Mouse (Mus musculus): Measurements from ENCODE around the gene Mrpl21. TPM values are rescaled to one million over a fixed set of nuclear protein-coding genes. Genes with fewer than 3 reads are reported as not detected.

Mrpl21 gene
- polyA plus RNA-seq, 1 experiment from 2014 or later = 147 TPM

DNA sequence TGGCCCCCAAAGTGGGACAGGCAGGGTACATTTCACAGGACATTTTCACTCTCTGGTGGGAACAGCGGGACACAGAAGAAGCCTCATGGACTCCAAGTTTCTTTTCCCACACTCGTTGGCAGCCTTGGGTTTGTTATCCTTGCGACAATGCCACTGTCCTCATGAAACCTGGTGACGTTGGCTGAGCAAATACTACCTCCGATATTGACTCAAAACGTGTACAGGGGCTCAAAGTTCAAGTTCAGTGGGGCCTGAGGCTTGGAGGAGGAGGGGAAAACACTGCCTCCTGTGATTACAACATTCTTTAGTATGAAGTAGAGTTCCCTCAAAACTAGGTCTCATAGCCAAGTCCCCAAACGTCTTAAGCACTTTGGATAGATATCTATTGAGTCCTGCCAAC lies 37.4 kb downstream of the Mrpl21 start:
- no peak for ATAC-seq (replicated peaks; ENCODE audit: low FRiP score, low TSS enrichment, low read depth)
- no peak overlapping the region for H3K4me2 ChIP-seq (ENCODE audit: low read length)
- H3K27me3 ChIP-seq (replicated peaks; ENCODE audit: control insufficient read depth, insufficient read depth, low read length) = 0 out of 2 replicates have a peak, but pooled peaks cover 3% of the 10 kb centered on the region
- 68% methylated on average over 7 of the region's 7 CpGs for WGBS
- H3K4me1 ChIP-seq (replicated peaks; ENCODE audit: control insufficient read depth, insufficient read depth, low read length) = peaks cover 17% of the 10 kb centered on the region
- H3K36me3 ChIP-seq (ENCODE audit: control insufficient read depth, insufficient read depth, low read length) = no peaks in the 10 kb centered on the region
- no peaks in the 10 kb centered on the region for H3K9me3 ChIP-seq (ENCODE audit: control insufficient read depth, low read length)
- no peak overlapping the region for H3K9ac ChIP-seq (ENCODE audit: low read length)
- DNase-seq (ENCODE audit: low spot score) = no peak
- no peak overlapping the region for H3K27ac ChIP-seq (ENCODE audit: low read depth)
- no peak overlapping the region for H3K4me3 ChIP-seq (ENCODE audit: low read depth, low read length)

DNA sequence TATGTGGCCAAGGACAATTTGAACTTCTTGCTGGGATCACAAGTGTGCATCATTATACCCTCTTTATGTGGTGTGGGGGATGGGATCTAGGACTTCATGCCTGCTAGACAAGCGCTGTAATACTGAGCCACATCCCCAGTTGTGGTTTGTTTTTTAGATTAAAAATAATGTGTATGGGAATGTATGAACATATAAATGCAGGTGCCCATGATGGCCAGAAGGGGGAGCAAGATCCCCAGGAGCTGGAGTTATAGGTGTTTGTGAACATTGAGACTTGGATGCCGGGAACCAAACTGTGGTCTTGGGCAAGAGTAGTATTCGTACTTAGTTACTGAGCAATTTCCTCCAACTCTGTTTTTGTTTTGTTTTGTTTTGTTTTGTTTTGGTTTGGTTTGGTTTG lies 38.1 kb downstream of the Mrpl21 start:
- 80% methylated on average over 3 of the region's 3 CpGs for WGBS
- DNase-seq (ENCODE audit: low spot score) = no peak

DNA sequence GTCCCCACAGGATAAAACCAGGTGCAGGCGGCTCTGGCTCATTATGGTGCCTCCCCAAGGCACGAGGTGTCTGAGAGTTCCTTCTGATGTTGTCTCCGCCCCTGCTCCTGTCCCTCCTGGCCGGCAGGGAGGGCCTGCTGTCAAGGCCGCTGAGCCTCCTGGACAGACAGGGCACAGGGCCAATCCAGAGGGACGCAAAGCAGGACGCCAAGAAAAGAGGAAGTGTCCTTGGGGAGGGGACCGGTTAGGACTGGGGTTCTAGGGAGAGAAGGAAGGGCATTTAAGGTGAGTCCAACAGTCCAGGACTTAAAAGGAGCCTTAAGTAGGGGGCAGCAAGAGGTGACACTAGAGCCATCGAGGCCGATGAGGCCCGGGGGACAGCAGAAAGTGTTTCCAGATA lies 38.9 kb downstream of the Mrpl21 start:
- H3K4me2 ChIP-seq (ENCODE audit: low read length) = peak overlapping the region; percentile 100
- H3K27ac ChIP-seq (ENCODE audit: low read depth) = no peak overlapping the region
- peak overlapping the region; percentile 55; the same call in 1 of the 2 replicates for H3K4me3 ChIP-seq (ENCODE audit: low read depth, low read length)
- H3K4me1 ChIP-seq (replicated peaks; ENCODE audit: control insufficient read depth, insufficient read depth, low read length) = peaks cover 27% of the 10 kb centered on the region
- WGBS = 14% methylated on average over 11 of the region's 11 CpGs
- H3K36me3 ChIP-seq (ENCODE audit: control insufficient read depth, insufficient read depth, low read length) = no peaks in the 10 kb centered on the region
- 0 out of 2 replicates have a peak, but pooled peaks cover 3% of the 10 kb centered on the region for H3K27me3 ChIP-seq (replicated peaks; ENCODE audit: control insufficient read depth, insufficient read depth, low read length)
- ATAC-seq (replicated peaks; ENCODE audit: low FRiP score, low TSS enrichment, low read depth) = no peak
- peak; percentile 65 for DNase-seq (ENCODE audit: low spot score)
- no peak overlapping the region for H3K9ac ChIP-seq (ENCODE audit: low read length)
- no peaks in the 10 kb centered on the region for H3K9me3 ChIP-seq (ENCODE audit: control insufficient read depth, low read length)

More for the DNA sequence above, 38.1 kb downstream of the Mrpl21 start:
- ATAC-seq (replicated peaks; ENCODE audit: low FRiP score, low TSS enrichment, low read depth) = no peak
- Histone ChIP-seq H3K4me3 (ENCODE audit: low read depth, low read length) (no peak overlapping the region), H3K4me2 (ENCODE audit: low read length) (no peak overlapping the region), H3K4me1 (replicated peaks; ENCODE audit: control insufficient read depth, insufficient read depth, low read length) (peaks cover 19% of the 10 kb centered on the region), H3K27me3 (replicated peaks; ENCODE audit: control insufficient read depth, insufficient read depth, low read length) (0 out of 2 replicates have a peak, but pooled peaks cover 3% of the 10 kb centered on the region), H3K27ac (ENCODE audit: low read depth) (no peak overlapping the region), H3K9me3 (ENCODE audit: control insufficient read depth, low read length) (no peaks in the 10 kb centered on the region), H3K9ac (ENCODE audit: low read length) (no peak overlapping the region), H3K36me3 (ENCODE audit: control insufficient read depth, insufficient read depth, low read length) (no peaks in the 10 kb centered on the region)

DNA sequence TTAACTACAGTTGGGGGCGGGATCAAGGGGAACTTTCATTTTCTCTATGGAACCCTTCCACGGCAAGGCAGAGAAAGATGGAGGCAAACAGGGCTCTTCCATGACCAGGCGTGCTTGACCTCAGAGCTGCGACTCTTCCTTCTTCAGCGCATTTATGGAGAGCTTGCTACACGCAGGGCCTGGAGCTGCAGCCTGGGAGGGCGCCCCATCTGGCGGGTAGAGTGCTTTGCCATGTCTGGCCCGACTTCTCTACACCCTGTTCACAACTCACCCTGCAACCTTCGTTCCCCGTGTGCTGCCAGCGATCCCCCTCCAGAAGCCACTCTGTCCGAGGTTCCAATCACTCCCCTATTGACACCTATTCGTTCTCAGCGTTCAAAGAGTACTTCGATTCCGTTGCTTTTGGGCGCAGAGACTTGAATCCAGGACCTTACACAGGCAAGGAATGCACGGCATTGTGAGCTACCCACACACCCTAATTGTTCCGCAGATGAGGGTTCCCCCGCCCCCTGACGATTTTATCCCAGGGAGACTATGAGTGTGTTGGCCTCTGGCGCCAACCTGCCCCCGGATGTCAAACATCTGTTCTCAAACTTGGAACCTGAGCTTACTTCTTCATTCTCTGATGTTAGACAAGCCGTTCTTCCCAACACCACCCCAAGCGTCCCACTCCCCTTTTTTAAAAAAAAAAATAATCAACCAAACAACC lies 39.7 kb downstream of the Mrpl21 start, which contains the start of gene Cpt1a:
Gene Cpt1a, plus strand, starts transcription at position 74 of the 709 bp plus-strand sequence.
- Histone ChIP-seq H3K4me1 (replicated peaks; ENCODE audit: control insufficient read depth, insufficient read depth, low read length) (peaks cover 28% of the 10 kb centered on the region), H3K9me3 (ENCODE audit: control insufficient read depth, low read length) (no peaks in the 10 kb centered on the region), H3K9ac (ENCODE audit: low read length) (peak within 1 kb of the TSS; percentile 52; the same call in 1 of the 2 replicates), H3K27ac (ENCODE audit: low read depth) (peak within 1 kb of the TSS; percentile 11; the same call in 1 of the 2 replicates), H3K27me3 (replicated peaks; ENCODE audit: control insufficient read depth, insufficient read depth, low read length) (0 out of 2 replicates have a peak, but pooled peaks cover 3% of the 10 kb centered on the region), H3K4me2 (ENCODE audit: low read length) (peak within 1 kb of the TSS; percentile 100), H3K4me3 (ENCODE audit: low read depth, low read length) (peak within 1 kb of the TSS; percentile 55), H3K36me3 (ENCODE audit: control insufficient read depth, insufficient read depth, low read length) (no peaks in the 10 kb centered on the region)
- WGBS = 3% methylated on average over 26 of the region's 26 CpGs
- ATAC-seq (replicated peaks; ENCODE audit: low FRiP score, low TSS enrichment, low read depth) = no peak
- peak; percentile 76 for DNase-seq (ENCODE audit: low spot score)

DNA sequence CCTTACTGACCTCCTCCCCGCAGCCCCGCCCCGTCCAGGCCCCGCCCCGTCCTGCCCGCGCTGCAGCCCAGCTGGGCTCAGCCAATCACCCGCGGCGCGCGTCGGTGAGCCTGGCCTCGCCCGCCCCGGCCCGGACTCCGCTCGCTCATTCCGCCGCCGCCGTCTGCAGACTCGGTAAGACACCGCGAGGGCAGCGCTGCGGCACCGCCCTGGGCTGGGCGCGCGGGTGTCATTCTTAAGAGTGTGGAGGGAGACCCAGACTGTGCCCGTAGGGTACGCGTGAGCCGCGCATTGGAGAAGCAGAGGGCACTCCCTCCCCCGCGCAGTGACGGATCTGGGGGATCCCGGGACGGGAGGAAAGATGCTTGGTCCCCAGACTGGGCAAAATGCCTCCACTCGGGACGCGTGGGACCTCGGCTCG lies 40.5 kb downstream of the Mrpl21 start:
- Histone ChIP-seq H3K9me3 (ENCODE audit: control insufficient read depth, low read length) (no peaks in the 10 kb centered on the region), H3K4me2 (ENCODE audit: low read length) (peak overlapping the region; percentile 100), H3K4me3 (ENCODE audit: low read depth, low read length) (peak overlapping the region; percentile 55), H3K27ac (ENCODE audit: low read depth) (0 out of 2 replicates have a peak overlapping the region, but pooled peaks have one; percentile 29), H3K36me3 (ENCODE audit: control insufficient read depth, insufficient read depth, low read length) (no peaks in the 10 kb centered on the region), H3K4me1 (replicated peaks; ENCODE audit: control insufficient read depth, insufficient read depth, low read length) (peaks cover 28% of the 10 kb centered on the region), H3K27me3 (replicated peaks; ENCODE audit: control insufficient read depth, insufficient read depth, low read length) (0 out of 2 replicates have a peak, but pooled peaks cover 3% of the 10 kb centered on the region), H3K9ac (ENCODE audit: low read length) (peak overlapping the region; percentile 52)
- 1% methylated on average over 43 of the region's 47 CpGs for WGBS
- DNase-seq (ENCODE audit: low spot score) (peak; percentile 90), ATAC-seq (replicated peaks; ENCODE audit: low FRiP score, low TSS enrichment, low read depth) (peak; percentile 79)

DNA sequence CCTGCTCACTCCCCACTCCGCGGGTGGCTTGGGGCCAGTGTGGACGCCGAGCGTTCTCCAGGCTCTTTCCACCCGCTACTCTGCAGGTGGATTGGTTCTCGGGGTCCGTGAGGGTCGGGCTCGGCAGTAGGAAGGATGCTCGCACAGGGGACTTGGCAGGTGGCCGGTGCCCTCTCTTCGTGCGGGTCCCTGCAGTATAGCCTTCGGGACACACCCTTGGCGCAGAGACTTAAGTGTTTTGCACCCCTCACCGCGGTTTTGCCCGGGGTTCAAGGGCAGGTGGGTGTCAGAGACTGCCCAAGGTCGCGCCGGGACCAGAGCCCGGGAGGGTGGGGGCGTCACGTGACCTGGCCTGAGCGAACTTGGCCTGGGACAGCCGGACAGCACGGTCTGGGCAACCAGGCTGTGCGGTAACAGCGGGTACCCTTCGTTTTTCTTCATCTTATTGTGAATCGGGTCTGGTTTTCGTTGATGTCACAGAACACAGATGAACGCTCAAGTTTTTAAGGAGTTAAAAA lies 41.1 kb downstream of the Mrpl21 start:
- WGBS = under 1% methylated on average over 34 of the region's 34 CpGs
- Histone ChIP-seq H3K27ac (ENCODE audit: low read depth) (no peak overlapping the region), H3K4me2 (ENCODE audit: low read length) (peak overlapping the region; percentile 100), H3K4me1 (replicated peaks; ENCODE audit: control insufficient read depth, insufficient read depth, low read length) (peaks cover 28% of the 10 kb centered on the region), H3K27me3 (replicated peaks; ENCODE audit: control insufficient read depth, insufficient read depth, low read length) (0 out of 2 replicates have a peak, but pooled peaks cover 3% of the 10 kb centered on the region), H3K9me3 (ENCODE audit: control insufficient read depth, low read length) (no peaks in the 10 kb centered on the region), H3K9ac (ENCODE audit: low read length) (peak overlapping the region; percentile 52), H3K36me3 (ENCODE audit: control insufficient read depth, insufficient read depth, low read length) (no peaks in the 10 kb centered on the region), H3K4me3 (ENCODE audit: low read depth, low read length) (peak overlapping the region; percentile 55)
- DNase-seq (ENCODE audit: low spot score) = peak; percentile 76
- ATAC-seq (replicated peaks; ENCODE audit: low FRiP score, low TSS enrichment, low read depth) = 0 out of 2 replicates have a peak, but pooled peaks have one; percentile 3

DNA sequence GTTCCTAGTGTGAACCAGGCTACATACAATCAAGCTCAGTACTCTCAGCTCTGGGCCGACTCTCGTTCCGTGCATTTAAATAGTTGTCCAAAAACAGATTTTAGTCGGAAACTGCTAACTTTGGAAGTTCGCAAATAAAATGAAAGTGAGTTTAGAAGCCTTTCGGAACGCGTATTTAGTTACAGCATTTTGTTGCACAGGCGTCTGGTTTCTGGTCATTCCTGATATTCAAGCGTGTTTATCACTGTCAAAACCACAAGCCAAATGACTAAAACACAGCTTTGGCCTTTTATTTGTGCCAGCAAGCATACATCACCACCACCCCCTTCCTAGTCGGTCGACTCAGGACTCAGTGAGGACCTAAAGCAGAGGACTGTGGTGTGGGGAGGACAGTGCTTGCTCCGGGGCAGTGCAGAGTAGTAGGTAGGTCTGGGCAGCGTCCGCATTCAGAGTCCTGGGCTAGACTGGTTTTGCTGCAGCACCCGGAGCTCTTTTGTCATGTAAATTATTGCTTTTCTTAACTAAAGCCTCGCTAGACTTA lies 41.6 kb downstream of the Mrpl21 start:
- peak; percentile 67 for DNase-seq (ENCODE audit: low spot score)
- H3K27me3 ChIP-seq (replicated peaks; ENCODE audit: control insufficient read depth, insufficient read depth, low read length) = 0 out of 2 replicates have a peak, but pooled peaks cover 3% of the 10 kb centered on the region
- H3K36me3 ChIP-seq (ENCODE audit: control insufficient read depth, insufficient read depth, low read length) = no peaks in the 10 kb centered on the region
- ATAC-seq (replicated peaks; ENCODE audit: low FRiP score, low TSS enrichment, low read depth) = no peak
- H3K4me2 ChIP-seq (ENCODE audit: low read length) = peak overlapping the region; percentile 100
- H3K9me3 ChIP-seq (ENCODE audit: control insufficient read depth, low read length) = no peaks in the 10 kb centered on the region
- H3K4me3 ChIP-seq (ENCODE audit: low read depth, low read length) = peak overlapping the region; percentile 55
- peak overlapping the region; percentile 52 for H3K9ac ChIP-seq (ENCODE audit: low read length)
- peaks cover 28% of the 10 kb centered on the region for H3K4me1 ChIP-seq (replicated peaks; ENCODE audit: control insufficient read depth, insufficient read depth, low read length)
- 5% methylated on average over 17 of the region's 17 CpGs for WGBS
- peak overlapping the region; percentile 91 for H3K27ac ChIP-seq (ENCODE audit: low read depth)

DNA sequence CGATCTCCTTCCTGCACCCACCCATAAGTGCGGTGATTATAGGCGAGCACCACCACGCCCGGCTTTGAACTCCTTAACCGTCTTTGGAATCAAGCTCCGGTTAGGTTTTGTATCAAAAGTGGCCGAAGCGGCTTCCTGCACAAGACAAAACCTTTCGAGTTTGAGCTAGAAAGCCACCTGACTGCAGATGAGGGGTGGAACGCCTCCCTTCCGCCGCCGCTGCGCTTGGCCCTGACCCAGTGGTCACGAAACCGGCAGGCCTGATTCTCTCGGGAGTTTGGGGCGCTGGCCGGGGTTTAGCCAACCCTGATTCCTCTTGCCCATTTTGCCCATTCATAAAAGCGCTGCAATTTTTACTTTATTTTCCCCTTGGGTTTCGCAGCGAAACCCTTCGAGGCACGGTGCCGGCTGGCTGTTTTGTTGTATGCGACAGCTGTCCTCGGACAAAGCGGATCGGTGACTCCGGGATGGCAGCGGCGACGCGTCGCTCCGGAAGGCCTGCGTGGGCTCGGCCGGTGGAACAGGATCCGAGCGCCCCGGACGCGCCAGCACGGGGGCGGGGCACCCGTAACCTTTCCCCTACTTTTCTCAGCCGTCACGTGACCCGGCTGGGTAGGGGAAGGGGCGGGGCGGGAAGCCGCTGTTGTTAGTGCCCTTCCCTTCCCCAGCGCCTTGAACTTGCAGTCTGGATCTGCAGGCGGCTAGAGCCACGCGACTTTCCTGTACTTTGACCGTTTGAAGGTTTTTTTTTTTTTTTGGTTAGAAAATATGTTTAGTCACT lies 42.4 kb downstream of the Mrpl21 start:
- WGBS = under 1% methylated on average over 59 of the region's 59 CpGs
- Histone ChIP-seq H3K4me3 (ENCODE audit: low read depth, low read length) (peak overlapping the region; percentile 55), H3K4me1 (replicated peaks; ENCODE audit: control insufficient read depth, insufficient read depth, low read length) (peaks cover 28% of the 10 kb centered on the region), H3K27me3 (replicated peaks; ENCODE audit: control insufficient read depth, insufficient read depth, low read length) (0 out of 2 replicates have a peak, but pooled peaks cover 3% of the 10 kb centered on the region), H3K4me2 (ENCODE audit: low read length) (peak overlapping the region; percentile 100), H3K36me3 (ENCODE audit: control insufficient read depth, insufficient read depth, low read length) (no peaks in the 10 kb centered on the region), H3K9ac (ENCODE audit: low read length) (peak overlapping the region; percentile 50), H3K9me3 (ENCODE audit: control insufficient read depth, low read length) (no peaks in the 10 kb centered on the region), H3K27ac (ENCODE audit: low read depth) (peak overlapping the region; percentile 91)
- ATAC-seq (replicated peaks; ENCODE audit: low FRiP score, low TSS enrichment, low read depth) (peak; percentile 80), DNase-seq (ENCODE audit: low spot score) (peak; percentile 96)

All from intestine, embryonic 14.5 days (tissue).